Mouse (Mus musculus): Measurements from ENCODE around the gene Vsnl1. TPM values are rescaled to one million over a fixed set of nuclear protein-coding genes. Genes with fewer than 3 reads are reported as not detected.

The Vsnl1 gene
- polyA plus RNA-seq, 1 experiment, result not detected

DNA sequence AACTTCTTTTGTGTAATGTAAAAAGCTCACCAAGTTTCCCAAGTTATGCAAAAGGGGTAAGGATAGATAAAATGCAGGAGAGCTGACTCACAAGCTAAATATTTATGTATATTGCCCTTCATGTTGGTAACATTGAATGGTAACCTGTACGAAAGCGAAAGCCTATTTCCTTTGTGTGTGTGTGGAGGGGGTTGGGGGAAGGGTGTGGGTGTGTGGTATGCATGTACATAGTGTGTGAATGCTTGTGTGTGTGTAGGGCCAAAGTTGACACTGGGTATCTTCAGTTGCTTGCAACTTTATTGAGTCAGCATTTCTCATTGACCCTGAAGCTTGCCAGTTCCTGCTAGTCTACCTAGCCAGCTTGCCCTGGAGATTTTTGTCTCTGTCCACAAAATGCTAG is 154.8 kb downstream of the Vsnl1 start:
- Histone ChIP-seq H3K36me3 (ENCODE audit: control insufficient read depth, insufficient read depth, low read length) (no peaks in the 10 kb centered on the region), H3K4me3 (ENCODE audit: control insufficient read depth, low read depth, low read length) (no peak overlapping the region), H3K27ac (ENCODE audit: control insufficient read depth, insufficient read depth, low read depth, low read length) (no peak overlapping the region), H3K27me3 (ENCODE audit: control insufficient read depth, insufficient read depth, low read length) (no peaks in the 10 kb centered on the region), H3K4me1 (ENCODE audit: control insufficient read depth, insufficient read depth, low read length) (no peaks in the 10 kb centered on the region)
- TF ChIP-seq POLR2A (IDR thresholded peaks at IDR 0.05; ENCODE audit: control insufficient read depth, low read depth, low read length), result no peak
- TF ChIP-seq CTCF (IDR thresholded peaks at IDR 0.05; ENCODE audit: control insufficient read depth, insufficient read depth, insufficient replicate concordance, low read depth, low read length), result no peak

DNA sequence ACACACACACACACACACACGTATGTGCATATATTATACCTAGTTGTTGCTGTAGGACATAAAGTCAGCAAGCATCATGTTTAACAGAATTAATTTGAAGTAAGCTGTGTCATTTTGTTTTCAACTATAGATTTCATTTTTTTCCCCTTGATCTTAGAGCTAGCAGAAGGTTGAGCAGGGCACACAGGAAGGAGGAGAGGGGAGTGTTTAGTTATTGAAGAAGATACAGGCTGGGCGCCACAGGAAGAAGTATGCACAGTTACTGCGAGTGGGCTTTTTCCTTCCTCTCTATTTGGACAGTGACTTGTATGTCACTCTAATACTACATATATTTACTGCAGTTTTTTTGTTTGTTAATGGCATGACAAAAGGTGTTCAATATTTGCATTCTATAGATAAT is 156.5 kb downstream of the Vsnl1 start:
- TF ChIP-seq CTCF (IDR thresholded peaks at IDR 0.05; ENCODE audit: control insufficient read depth, insufficient read depth, insufficient replicate concordance, low read depth, low read length) (no peak), POLR2A (IDR thresholded peaks at IDR 0.05; ENCODE audit: control insufficient read depth, low read depth, low read length) (no peak)
- H3K27ac ChIP-seq (ENCODE audit: control insufficient read depth, insufficient read depth, low read depth, low read length), result no peak overlapping the region
- H3K4me3 ChIP-seq (ENCODE audit: control insufficient read depth, low read depth, low read length), result no peak overlapping the region
- H3K27me3 ChIP-seq (ENCODE audit: control insufficient read depth, insufficient read depth, low read length), result no peaks in the 10 kb centered on the region
- H3K36me3 ChIP-seq (ENCODE audit: control insufficient read depth, insufficient read depth, low read length), result no peaks in the 10 kb centered on the region
- H3K4me1 ChIP-seq (ENCODE audit: control insufficient read depth, insufficient read depth, low read length), result no peaks in the 10 kb centered on the region

DNA sequence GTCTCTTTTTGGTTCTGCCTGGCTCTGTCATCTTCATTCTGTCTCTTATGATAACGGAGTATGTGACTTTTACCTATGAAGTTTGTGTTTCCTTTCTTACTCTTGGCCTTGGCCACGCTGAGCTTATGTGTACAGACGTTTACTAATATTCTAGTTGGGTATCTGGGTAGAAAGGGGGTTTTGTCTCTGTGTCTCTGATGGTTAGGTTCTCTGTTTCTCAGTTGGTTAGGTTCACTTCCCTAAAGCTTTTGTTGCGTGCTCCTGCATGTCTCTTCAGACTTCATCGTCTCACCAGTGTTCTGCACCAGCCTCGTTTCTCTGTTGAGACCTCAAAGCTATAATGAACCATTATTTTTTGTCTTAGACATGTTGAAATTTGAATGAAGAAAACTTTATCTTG is 159.2 kb downstream of the Vsnl1 start:
- H3K27ac ChIP-seq (ENCODE audit: control insufficient read depth, insufficient read depth, low read depth, low read length), result no peak overlapping the region
- no peak overlapping the region for H3K4me3 ChIP-seq (ENCODE audit: control insufficient read depth, low read depth, low read length)
- peaks cover 2% of the 10 kb centered on the region for H3K36me3 ChIP-seq (ENCODE audit: control insufficient read depth, insufficient read depth, low read length)
- H3K4me1 ChIP-seq (ENCODE audit: control insufficient read depth, insufficient read depth, low read length), result no peaks in the 10 kb centered on the region
- TF ChIP-seq POLR2A (IDR thresholded peaks at IDR 0.05; ENCODE audit: control insufficient read depth, low read depth, low read length) (no peak), CTCF (IDR thresholded peaks at IDR 0.05; ENCODE audit: control insufficient read depth, insufficient read depth, insufficient replicate concordance, low read depth, low read length) (no peak)
- no peaks in the 10 kb centered on the region for H3K27me3 ChIP-seq (ENCODE audit: control insufficient read depth, insufficient read depth, low read length)

GRCm38 (mm10) chr12:11276632-11277031 is 159.8 kb downstream of the Vsnl1 start:
- Histone ChIP-seq H3K4me1 (ENCODE audit: control insufficient read depth, insufficient read depth, low read length) (no peaks in the 10 kb centered on the region), H3K27ac (ENCODE audit: control insufficient read depth, insufficient read depth, low read depth, low read length) (no peak overlapping the region), H3K4me3 (ENCODE audit: control insufficient read depth, low read depth, low read length) (no peak overlapping the region), H3K36me3 (ENCODE audit: control insufficient read depth, insufficient read depth, low read length) (peaks cover 2% of the 10 kb centered on the region), H3K27me3 (ENCODE audit: control insufficient read depth, insufficient read depth, low read length) (no peaks in the 10 kb centered on the region)
- TF ChIP-seq CTCF (IDR thresholded peaks at IDR 0.05; ENCODE audit: control insufficient read depth, insufficient read depth, insufficient replicate concordance, low read depth, low read length) (no peak), POLR2A (IDR thresholded peaks at IDR 0.05; ENCODE audit: control insufficient read depth, low read depth, low read length) (no peak)

Other genes starting within 250 kb of the Vsnl1 start
- not detected in 2 replicates for gene Msgn1, start 227.6 kb downstream of the Vsnl1 start, polyA plus RNA-seq (2012; rRNA removed)
- gene Gen1, start 170.8 kb downstream of the Vsnl1 start, polyA plus RNA-seq (2012; rRNA removed), result 0.97 and 1.0 TPM in 2 replicates
- 38.1 and 41.3 TPM in 2 replicates for gene Smc6, start 170.7 kb downstream of the Vsnl1 start, polyA plus RNA-seq (2012; rRNA removed)
- gene Rad51ap2, start 19.5 kb upstream of the Vsnl1 start, polyA plus RNA-seq (2012; rRNA removed), result 0.34 and 0.67 TPM in 2 replicates